Mouse (Mus musculus): ENCODE measurements around the gene Rab40c.

Rab40c gene

DNA sequence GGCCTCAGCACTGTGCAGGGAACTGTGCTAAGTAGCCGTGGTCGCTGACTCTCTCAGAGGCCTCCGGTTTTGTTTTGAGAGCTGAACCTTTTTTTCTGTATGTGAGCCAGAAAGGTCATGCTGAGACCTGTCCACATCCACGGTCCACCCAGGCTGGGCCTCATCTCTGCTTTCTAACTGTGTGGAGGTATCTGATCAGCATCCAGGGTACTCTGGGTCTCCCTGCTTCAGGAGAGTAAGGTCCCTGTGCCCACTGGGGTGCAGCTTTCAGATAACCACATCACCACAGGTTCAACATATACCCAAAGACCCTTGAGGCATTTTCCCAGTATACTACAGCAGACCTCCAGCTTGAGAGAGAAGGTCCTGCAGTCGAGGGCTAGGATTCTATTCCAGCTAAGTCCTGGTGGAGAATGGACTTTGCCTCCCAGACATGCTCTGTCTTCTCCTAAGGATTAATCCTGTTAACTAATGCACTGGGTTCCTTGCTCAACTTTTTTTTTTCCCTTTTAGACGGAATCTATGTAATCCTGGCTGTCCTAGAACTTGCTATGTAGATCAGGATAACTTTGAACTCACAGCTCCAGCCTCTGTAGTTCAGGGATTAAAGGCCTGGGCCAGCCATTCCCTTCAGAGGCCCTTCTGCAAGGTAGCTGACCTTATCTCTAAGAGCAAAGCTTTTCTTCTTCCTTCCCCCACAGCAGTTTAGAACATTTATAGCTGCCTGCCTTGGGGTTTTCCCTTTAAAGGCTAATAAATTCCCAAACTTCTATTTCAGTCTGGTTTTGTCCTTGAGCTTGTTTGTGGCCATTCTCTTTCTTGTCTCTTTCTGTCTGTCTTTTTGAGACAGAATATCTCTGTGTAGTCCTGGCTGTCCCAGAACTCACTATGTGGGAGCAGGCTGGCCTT lies 57.6 kb downstream of the Rab40c start:
- in situ Hi-C loops (cut with MboI; ENCODE audit: unreplicated experiment in 2 of 2) = no loop called here

GRCm38 (mm10) chr17:25860832-25861703 lies 58.5 kb downstream of the Rab40c start, which contains the start of gene Wdr90:
Gene Wdr90, minus strand, starts transcription at chr17:25861501.
- in situ Hi-C loops (cut with MboI; ENCODE audit: unreplicated experiment in 2 of 2) = no loop called here

- in situ Hi-C loops (cut with MboI; ENCODE audit: unreplicated experiment in 2 of 2) = no loop called here
These were observed 59.3 kb downstream of the Rab40c start for GRCm38 (mm10) chr17:25860229-25860628.

DNA sequence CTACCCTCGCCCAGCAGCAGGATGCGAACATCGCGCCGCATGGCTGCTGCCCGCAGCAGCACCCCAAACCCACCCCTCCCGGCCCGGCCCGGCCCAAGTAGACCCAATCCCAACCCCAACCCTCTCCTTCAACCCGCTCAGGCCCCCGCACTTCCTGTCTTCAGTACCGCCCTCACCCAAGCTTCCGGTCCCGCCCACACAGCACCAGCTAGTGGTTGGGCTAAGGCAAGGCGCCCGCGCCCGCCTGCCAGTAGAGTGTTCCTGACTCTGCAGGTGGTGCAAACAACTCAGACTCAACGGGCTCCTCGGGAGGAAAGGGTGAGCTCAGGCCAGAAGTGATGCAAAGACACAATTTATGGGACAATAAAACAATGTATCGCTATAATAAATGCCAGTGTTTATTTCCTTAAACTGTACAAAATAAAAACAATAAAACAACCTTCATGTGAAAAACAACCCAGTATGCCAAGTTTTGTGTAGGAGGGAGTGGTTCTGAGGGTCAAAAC lies 75.1 kb downstream of the Rab40c start, which contains the start of gene Rhot2:
TSS of gene Rhot2 (minus strand) at position 456 of the 506 bp plus-strand sequence.
- in situ Hi-C loops (cut with MboI; ENCODE audit: unreplicated experiment in 2 of 2) = no loop called here

GRCm38 (mm10) chr17:25843636-25844395 lies 75.7 kb downstream of the Rab40c start:
- in situ Hi-C loops (cut with MboI; ENCODE audit: unreplicated experiment in 2 of 2) = no loop called here

GRCm38 (mm10) chr17:25843122-25843521 lies 76.4 kb downstream of the Rab40c start:
- in situ Hi-C loops (cut with MboI; ENCODE audit: unreplicated experiment in 2 of 2) = no loop called here

DNA sequence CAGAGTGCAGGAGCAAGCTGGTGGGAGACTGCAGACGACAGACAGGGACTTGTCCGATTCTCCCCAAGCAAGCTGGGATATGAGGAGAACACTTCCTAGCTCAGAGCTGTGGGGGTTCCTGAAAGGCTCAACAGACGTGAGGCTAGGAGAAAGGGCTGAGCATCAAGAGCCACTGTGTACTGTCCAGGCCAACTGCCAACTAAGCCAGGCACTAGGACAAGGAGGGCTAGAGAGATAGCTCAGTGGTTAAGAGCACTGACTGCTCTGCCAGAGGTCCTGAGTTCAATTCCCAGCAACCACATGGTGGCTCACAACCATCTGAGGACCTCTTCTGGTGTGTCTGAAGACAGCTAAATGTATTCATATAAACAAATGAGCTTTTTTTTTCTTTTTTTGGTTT lies 77.0 kb downstream of the Rab40c start:
- in situ Hi-C loops (cut with MboI; ENCODE audit: unreplicated experiment in 2 of 2) = no loop called here

DNA sequence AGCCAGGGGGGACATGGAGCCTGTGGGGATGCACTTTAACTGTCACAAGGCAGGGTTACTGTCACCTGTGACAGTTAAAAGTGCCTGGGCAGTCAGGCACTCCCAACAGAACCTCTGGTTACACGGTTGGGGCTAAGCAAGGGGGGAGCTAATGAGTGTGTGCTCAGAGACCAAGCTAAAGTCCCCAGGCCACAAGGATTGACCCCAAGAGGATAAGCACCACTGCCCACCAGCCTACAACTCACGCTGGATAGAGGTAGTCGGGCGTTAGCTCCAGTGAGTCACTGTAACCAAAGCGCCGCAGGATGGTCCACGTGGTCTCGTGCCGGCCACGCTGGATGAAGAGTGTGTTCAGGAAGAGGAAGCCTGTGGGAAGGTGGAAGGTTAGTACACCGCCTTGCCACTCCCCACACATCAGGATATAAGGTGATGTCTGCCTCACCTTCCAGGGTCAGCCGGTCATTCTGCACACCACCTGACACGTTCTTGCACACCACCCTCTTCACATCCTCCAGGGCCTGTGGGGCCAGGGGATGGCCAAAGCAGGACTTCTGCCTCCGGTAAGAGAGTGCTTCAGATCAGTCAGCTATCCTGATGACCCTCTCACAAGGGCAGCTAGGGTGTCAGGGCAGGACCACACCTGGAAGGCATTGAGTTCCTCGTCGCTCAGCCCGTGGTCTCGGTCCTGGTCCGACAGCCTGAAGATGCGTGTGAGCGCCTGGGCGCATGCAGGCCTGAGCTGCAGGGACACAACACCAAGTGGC lies 78.2 kb downstream of the Rab40c start, which contains the start of gene Gm20683:
TSS of gene Gm20683 (minus strand) at position 647 of the 764 bp plus-strand sequence.
- in situ Hi-C loops (cut with MboI; ENCODE audit: unreplicated experiment in 2 of 2) = no loop called here

DNA sequence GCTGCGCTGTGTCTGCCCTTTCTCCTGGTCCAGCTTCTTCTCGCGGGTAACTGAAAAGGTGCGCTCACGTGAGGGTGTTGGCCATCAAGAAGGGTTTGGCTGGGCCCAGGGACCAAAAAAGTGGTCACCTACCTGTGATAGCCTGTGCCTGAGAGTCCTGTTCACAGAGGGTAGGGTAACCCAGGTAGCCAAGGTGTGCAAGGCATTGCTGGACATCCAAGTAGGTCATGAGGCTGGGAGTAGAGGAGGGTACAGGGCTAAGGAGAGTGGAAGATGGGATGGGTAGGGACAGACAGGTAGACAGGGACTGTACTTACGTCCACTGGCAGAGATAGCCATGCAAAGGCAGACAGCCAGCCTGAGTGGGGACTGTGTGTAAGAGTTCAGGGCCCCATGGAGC lies 79.0 kb downstream of the Rab40c start:
- in situ Hi-C loops (cut with MboI; ENCODE audit: unreplicated experiment in 2 of 2) = no loop called here

DNA sequence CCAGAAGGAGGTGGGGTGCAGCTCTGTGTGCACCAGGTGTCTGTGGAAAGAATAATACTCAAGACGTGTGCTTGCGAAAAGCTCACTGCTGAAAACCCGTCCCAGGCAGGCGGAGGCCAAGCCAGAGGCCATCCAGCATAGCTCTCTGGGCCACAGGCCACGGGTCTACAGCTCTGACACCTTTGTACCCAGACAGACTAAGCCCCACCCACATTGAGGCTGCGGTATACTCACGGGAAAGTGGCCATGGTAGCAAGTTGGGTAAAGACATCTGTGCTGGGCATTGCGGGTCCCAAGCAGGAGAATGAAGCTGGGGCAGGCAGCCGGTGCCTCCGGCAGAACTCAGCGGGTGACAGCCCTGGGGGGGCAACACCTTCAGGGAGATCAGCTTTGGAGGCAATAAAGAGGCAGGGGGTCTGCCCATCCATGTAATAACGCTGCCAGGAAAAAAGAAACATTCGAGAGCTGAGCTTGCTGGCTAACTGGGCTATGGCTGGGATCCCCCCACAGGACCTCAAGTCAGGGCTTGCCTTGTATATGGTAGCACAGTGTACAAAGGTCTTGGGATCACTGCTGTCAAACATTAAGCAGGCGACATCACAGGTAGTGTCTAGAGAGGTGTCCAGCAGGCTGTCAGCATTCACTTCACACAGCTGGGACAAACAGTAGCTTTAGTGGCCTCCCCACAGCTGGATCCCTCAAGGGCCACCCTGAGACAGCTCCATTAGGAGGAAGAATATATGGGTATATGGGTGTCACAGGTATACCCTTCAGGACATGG lies 79.9 kb downstream of the Rab40c start:
- in situ Hi-C loops (cut with MboI; ENCODE audit: unreplicated experiment in 2 of 2) = loop anchor here in 1 of 2 experiments (5.0 kb wide), 1 partner anchor 33 kb away; no protein-coding TSS in a partner anchor

DNA sequence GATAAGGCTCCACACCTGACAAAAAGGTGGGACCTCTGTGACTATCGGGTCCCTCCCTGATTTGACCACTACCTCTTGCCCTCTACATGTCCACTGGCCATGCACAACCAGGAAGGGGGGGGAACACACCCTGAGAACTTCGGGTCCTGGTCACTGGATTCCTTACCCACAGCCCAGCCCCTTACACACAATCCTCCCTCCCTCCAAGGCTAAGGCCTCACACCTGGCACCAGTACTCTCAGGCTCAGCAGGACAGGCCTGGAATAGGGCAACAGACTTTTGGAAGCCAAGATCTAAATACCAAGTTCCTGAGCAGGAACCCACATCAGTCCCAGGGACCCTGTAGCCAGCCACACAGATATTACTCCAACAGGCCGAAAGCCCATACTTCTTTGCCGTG lies 80.6 kb downstream of the Rab40c start:
- in situ Hi-C loops (cut with MboI; ENCODE audit: unreplicated experiment in 2 of 2) = loop anchor here in 1 of 2 experiments (5.0 kb wide), 1 partner anchor 33 kb away; no protein-coding TSS in a partner anchor

GRCm38 (mm10) chr17:25837533-25837932 lies 82.0 kb downstream of the Rab40c start:
- in situ Hi-C loops (cut with MboI; ENCODE audit: unreplicated experiment in 2 of 2) = loop anchor here in 1 of 2 experiments (5.0 kb wide), 1 partner anchor 35 kb away; no protein-coding TSS in a partner anchor

GRCm38 (mm10) chr17:25837076-25837410 lies 82.5 kb downstream of the Rab40c start, which contains the start of gene Rhbdl1:
Gene Rhbdl1, minus strand, starts transcription at chr17:25837295.
- in situ Hi-C loops (cut with MboI; ENCODE audit: unreplicated experiment in 2 of 2) = loop anchor here in 1 of 2 experiments (5.0 kb wide), 1 partner anchor 35 kb away; no protein-coding TSS in a partner anchor

- in situ Hi-C loops (cut with MboI; ENCODE audit: unreplicated experiment in 2 of 2) = loop anchor here in 1 of 2 experiments (5.0 kb wide), 1 partner anchor 36 kb away; no protein-coding TSS in a partner anchor
These were observed 83.0 kb downstream of the Rab40c start for GRCm38 (mm10) chr17:25836397-25837075.

DNA sequence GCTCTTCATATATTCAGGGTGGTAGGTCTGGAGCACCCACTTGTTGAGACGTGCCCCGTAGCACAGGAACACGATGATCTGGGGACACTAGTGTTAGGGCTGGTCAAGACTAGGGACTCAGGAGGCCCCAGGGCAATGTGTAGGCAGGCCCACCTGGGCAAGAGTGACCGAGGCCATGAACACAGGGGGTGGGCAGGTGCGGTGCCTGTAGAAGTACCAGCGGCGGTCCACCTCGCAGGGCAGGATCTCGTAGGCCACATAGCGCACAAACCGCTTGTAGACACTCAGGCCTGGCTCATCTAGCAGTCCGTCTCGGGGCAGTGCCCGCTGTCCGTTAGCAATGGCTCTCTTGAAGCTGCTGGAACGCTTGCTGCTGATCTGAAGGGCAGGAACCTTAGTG lies 83.7 kb downstream of the Rab40c start:
- in situ Hi-C loops (cut with MboI; ENCODE audit: unreplicated experiment in 2 of 2) = loop anchor here in 1 of 2 experiments (5.0 kb wide), 1 partner anchor 36 kb away; no protein-coding TSS in a partner anchor

GRCm38 (mm10) chr17:25835301-25835700 lies 84.2 kb downstream of the Rab40c start:
- in situ Hi-C loops (cut with MboI; ENCODE audit: unreplicated experiment in 2 of 2) = loop anchor here in 1 of 2 experiments (5.0 kb wide), 1 partner anchor 37 kb away; no protein-coding TSS in a partner anchor

DNA sequence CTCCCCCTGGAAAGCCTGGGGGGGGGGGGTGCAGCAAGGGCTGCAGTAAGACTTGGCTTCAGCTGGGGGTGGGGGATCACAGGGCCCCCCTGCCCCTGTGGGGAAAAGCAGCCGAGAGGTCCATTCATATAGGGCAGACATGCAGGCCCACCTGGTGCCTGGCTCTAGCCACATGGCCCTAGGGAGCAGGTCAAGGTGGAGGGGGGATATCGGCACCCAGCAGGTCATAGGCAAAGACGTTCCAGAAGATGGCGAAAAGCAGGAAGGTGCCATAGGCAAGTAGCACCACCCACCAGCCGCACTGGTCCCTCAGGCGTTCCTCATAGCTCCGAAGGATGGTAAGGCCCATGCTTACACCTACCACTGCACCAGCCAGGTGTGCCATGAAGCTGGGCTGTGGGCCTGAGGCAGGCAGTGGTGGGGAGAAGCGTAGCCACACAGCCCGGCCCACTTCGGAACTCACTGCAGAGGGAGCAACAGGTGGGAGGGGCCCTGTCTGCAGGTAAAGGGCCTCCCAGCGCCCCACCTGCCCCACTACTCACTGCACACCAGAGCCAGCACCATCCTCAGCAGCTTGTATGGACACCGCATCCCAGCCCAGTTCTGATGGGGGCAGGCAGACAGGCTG lies 84.8 kb downstream of the Rab40c start:
- in situ Hi-C loops (cut with MboI; ENCODE audit: unreplicated experiment in 2 of 2) = loop anchor here in 1 of 2 experiments (5.0 kb wide), 1 partner anchor 38 kb away; no protein-coding TSS in a partner anchor

All from v-Abl transformed pro-B cells (cell line).